Mouse (Mus musculus): ENCODE results near the gene Tenm2.

Gene Tenm2

GRCm38 (mm10) chr11:36690826-36691225 lies 544.9 kb downstream of the Tenm2 start:
- DNase-seq = no peak

DNA sequence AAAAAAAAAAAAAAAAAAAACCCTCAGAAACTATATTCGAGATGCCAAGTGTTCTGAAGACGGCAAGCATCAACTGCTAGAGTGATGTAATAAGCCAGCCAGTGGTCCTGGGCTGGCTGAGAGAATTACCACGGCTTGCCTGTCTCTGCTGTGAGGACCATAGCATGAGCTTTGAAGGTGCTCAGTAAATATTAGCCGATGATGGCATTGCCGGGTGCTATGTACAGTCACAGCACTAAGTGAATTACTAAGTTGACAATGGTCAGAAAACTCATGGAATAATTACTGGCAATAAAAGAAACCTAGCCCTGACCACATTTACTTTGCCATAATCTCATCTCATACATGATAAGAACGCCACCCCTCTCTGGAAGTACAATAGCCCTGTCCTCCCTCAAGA lies 549.5 kb downstream of the Tenm2 start:
- no peak for DNase-seq

DNA sequence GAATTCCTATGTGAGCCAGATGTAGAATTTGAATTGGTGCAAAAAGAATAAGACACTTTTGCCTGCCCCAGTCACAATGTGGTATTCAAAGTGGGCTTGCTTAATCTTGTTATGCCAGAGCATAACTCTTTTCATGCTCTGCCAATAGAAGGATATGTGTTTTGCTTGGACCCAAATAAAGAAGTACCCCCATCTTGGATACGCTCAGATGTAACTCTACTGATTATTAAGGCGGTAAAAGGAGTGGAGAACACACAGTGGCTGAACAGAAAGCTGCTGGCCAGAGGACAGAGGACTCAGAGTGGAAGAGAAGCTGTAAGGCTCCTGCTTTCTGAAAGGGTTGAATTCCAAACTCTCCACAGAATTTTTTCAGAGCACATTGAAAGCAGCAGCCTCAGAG lies 556.4 kb downstream of the Tenm2 start:
- no peak for DNase-seq

- peak in 1 of 2 experiments; percentile 6 for DNase-seq
These were observed 557.2 kb downstream of the Tenm2 start for GRCm38 (mm10) chr11:36678542-36678941.

- DNase-seq = peak in 1 of 2 experiments; percentile 57
These were observed 557.7 kb downstream of the Tenm2 start for GRCm38 (mm10) chr11:36678057-36678396.

DNA sequence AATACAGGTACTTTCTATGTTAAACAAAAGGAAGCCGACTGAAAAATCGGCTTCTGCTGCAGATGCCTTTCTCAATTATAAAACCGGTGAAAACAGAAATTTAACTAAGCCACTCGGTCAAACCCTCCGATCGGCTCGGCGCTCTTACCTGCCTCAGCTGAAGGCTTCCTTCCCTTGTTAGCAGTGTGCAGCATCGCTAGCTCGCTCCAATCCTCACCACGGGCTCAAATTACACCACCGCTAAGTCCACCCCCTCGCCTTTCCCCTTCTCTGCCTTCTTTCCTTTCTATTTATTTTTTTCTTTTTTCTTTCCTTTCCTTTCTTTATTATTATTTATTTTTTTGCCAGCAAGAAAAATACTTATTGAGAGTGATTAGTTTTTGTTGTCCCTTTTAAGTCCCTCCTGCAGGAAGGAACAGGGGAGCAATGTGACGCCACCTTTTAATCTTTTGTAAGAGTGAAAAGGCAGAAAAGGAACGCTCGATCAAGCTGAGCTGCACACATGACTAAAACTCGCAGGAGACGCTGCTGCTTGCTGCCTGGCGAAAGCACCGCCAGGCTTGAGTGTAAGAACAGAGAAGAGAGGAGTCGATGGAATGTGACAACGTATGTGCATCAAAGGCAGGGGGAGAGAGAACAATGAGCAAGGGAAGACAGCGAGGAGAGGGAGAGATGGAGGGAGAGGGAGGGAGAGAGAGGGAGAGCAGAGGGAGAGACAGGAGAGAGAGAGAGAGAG lies 558.3 kb downstream of the Tenm2 start:
- peak; percentile 60 to 68 for DNase-seq

GRCm38 (mm10) chr11:36676446-36677284 lies 559.1 kb downstream of the Tenm2 start:
- peak; percentile 15 to 37 for DNase-seq

GRCm38 (mm10) chr11:36674902-36675422 lies 560.8 kb downstream of the Tenm2 start:
- no peak for DNase-seq

DNA sequence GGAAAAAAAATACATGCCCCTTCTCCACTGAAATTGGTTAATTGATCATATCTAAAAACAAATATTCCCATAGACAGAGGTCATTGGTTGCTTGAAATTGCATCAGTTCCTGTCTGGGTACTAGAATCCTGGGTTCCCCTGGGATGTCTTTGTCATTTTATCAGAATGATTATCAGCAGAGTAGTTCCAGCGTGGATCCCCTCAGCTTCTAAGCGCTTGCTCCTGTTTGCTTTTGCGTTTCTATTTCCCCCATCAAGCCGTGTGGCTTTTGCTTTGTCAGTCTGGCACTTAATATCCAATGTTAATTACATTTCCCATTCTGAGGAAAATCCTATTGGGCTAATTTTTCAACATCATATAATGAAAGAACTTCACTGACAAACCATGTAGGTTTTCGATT lies 561.6 kb downstream of the Tenm2 start:
- no peak for DNase-seq

GRCm38 (mm10) chr11:36671196-36671595 lies 564.6 kb downstream of the Tenm2 start:
- no peak for DNase-seq

GRCm38 (mm10) chr11:36664026-36664425 lies 571.7 kb downstream of the Tenm2 start:
- no peak for DNase-seq

DNA sequence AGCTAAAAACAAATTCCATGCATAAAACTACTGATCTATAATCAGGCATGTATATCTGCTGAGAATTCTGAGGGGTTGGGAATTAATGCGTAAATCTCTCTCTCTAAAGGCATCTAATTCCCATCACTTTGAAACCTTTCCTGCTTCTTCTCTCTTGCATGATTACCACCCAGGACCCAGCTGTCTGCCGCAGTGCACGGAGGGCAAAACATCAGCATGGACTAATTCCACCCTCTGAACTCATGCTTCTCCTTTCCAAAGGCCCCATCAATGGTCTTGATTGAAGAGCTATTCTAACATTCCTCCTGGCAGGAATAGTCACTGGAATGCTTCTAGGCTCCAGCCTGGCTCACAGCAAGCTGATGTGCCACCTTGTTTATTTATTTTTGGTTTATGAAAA lies 572.2 kb downstream of the Tenm2 start:
- DNase-seq = no peak

GRCm38 (mm10) chr11:36653656-36654323 lies 582.0 kb downstream of the Tenm2 start:
- no peak for DNase-seq

DNA sequence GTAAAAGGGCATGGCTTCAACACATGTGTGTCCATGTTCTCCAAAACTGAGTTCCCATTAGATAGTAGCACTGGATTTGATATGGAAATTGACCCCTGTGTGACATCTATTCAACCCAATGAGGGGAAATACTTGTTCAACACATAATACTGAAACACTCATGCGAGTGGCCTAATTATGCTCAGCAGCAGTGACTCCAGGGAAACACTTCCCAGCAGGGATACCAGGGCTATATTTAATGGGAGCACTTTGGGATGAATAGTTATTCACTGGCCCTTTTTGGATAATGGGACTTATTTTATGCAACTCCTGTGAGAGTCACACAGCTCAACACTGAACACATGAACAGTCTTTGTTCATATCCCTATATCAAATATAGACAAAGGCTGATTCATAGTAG lies 588.6 kb downstream of the Tenm2 start:
- DNase-seq = no peak

GRCm38 (mm10) chr11:36635082-36635481 lies 600.7 kb downstream of the Tenm2 start:
- no peak for DNase-seq

GRCm38 (mm10) chr11:36632201-36632600 lies 603.6 kb downstream of the Tenm2 start:
- DNase-seq = no peak

- DNase-seq = no peak
These were observed 622.0 kb downstream of the Tenm2 start for GRCm38 (mm10) chr11:36613807-36614206.

- no peak for DNase-seq
These were observed 630.9 kb downstream of the Tenm2 start for GRCm38 (mm10) chr11:36604815-36605382.

- DNase-seq = no peak
These were observed 631.5 kb downstream of the Tenm2 start for GRCm38 (mm10) chr11:36604272-36604671.

- DNase-seq = no peak
These were observed 643.3 kb downstream of the Tenm2 start for GRCm38 (mm10) chr11:36592471-36592870.

DNA sequence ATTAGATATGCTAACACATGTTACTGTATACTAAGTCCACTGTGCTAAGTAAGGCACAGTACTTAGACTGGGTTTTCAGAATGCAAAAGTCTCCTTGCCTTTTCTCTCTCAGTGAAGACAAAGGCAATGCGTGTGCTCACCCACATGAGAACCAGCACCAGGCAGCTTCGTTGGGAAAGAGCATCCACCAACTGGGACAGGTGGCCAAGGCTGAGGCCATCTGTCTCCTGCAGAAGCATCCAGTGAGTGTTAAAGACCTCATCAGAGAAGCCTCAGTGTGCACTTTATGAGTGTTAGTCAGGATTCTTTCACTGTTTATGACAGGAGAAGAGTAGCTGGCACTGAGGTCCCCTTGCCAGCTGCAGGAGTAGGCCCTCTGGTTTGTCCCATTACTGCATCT lies 669.6 kb downstream of the Tenm2 start:
- peak; percentile 82 to 86 for DNase-seq

GRCm38 (mm10) chr11:36562851-36563250 lies 672.9 kb downstream of the Tenm2 start:
- no peak for DNase-seq
